Mouse (Mus musculus): Measurements from ENCODE around the gene Arhgap17. TPM values are rescaled to one million over a fixed set of nuclear protein-coding genes. Genes with fewer than 3 reads are reported as not detected.

Arhgap17 gene
- total and polyA plus RNA-seq, 3 experiments = 6.7 to 56.1 (median 7.4) TPM

DNA sequence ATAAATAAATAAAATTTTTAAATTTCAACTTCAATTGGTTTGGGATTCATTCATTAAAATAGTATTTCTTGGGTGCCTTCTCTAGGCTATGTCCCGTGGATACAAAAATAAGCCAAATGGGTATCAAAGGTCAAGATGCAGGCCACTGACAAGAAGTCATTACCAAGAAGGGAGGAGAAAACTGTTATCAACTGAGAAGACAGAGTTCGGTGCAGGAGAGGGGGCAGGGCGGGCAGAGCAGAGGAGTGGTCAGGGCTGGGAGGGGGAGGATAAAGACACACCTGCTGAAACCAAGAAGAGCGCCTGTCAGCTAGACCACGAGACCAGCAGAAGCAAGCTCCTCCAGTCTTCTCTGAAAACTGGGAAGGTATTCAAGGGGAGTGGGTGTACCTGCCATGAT is 15.8 kb downstream of the Arhgap17 start:
- peak overlapping the region; percentile 78 for H3K4me2 ChIP-seq (ENCODE audit: insufficient read depth, low read depth, poor library complexity, severe bottlenecking)
- TF ChIP-seq CHD2 (IDR thresholded peaks at IDR 0.05; ENCODE audit: low read length) (peak; percentile 70; the same call in 1 of the 2 replicates), GABPA (IDR thresholded peaks at IDR 0.05; ENCODE audit: insufficient replicate concordance, low read depth, low read length) (no peak)
- dilution Hi-C loops (cut with MboI; ENCODE audit: extremely low pct_ligation_motif_present, extremely low pct_unique_long_range_greater_than_20kb, low sequenced_read_pairs) = no loop called here

GRCm38 (mm10) chr7:123353081-123353480 is 16.6 kb downstream of the Arhgap17 start:
- TF ChIP-seq E2F4 (IDR thresholded peaks at IDR 0.05; ENCODE audit: insufficient replicate concordance, low read depth, low read length) = no peak
- no peak for TF ChIP-seq GABPA (IDR thresholded peaks at IDR 0.05; ENCODE audit: insufficient replicate concordance, low read depth, low read length)
- no peak for TF ChIP-seq RCOR1 (conservative IDR thresholded peaks at IDR 0.05; ENCODE audit: low read depth, low read length)
- TF ChIP-seq ZKSCAN1 (IDR thresholded peaks at IDR 0.05; ENCODE audit: borderline replicate concordance, low read depth, low read length) = no peak
- TF ChIP-seq MAZ (IDR thresholded peaks at IDR 0.05; ENCODE audit: low read depth, low read length) = no peak
- TF ChIP-seq SMC3 (IDR thresholded peaks at IDR 0.05; ENCODE audit: low read depth, low read length) = no peak
- no peak for TF ChIP-seq MAX (IDR thresholded peaks at IDR 0.05; ENCODE audit: low read length)
- TF ChIP-seq ZC3H11A (IDR thresholded peaks at IDR 0.05; ENCODE audit: low read depth, low read length) = no peak
- TF ChIP-seq SIN3A (IDR thresholded peaks at IDR 0.05; ENCODE audit: low read length) = no peak
- TF ChIP-seq RAD21 (IDR thresholded peaks at IDR 0.05; ENCODE audit: low read depth, low read length) = no peak
- no peak for TF ChIP-seq NRF1 (IDR thresholded peaks at IDR 0.05; ENCODE audit: low read depth, low read length)
- TF ChIP-seq TBP (conservative IDR thresholded peaks at IDR 0.05; ENCODE audit: low read depth, low read length) = no peak
- Histone ChIP-seq H3K36me3 (replicated peaks in 1 of 2; ENCODE audit: control insufficient read depth in 1 of 2, insufficient read depth in 1 of 2, low read length in 1 of 2) (peaks cover 0 to 47% of the 10 kb centered on the region in 2 experiments), H3K27ac (ENCODE audit: insufficient read depth, low read depth) (no peak overlapping the region), H3K4me3 (replicated peaks in 1 of 3; ENCODE audit: low read depth in 2 of 3, low read length in 2 of 3, poor library complexity in 1 of 3) (no peak overlapping the region), H3K4me1 (ENCODE audit: control insufficient read depth in 1 of 2, insufficient read depth in 2 of 2) (peaks cover 27 to 96% of the 10 kb centered on the region in 2 experiments), H3K79me2 (replicated peaks; ENCODE audit: control insufficient read depth, extremely low read depth, insufficient read depth, poor library complexity, severe bottlenecking) (peaks cover 49% of the 10 kb centered on the region), H3K9me3 (replicated peaks; ENCODE audit: low read length) (peaks cover 5% of the 10 kb centered on the region), H3K4me2 (ENCODE audit: insufficient read depth, low read depth, poor library complexity, severe bottlenecking) (no peak overlapping the region), H3K9ac (ENCODE audit: insufficient read depth, low read depth) (no peak overlapping the region), H3K27me3 (replicated peaks) (no peaks in the 10 kb centered on the region)
- in situ Hi-C loops (cut with MboI; ENCODE audit: low pct_ligation_motif_present, low pct_unique_long_range_greater_than_20kb, low sequenced_read_pairs) = no loop called here
- DNase-seq (ENCODE audit: extremely low read depth) = no peak
- dilution Hi-C loops (cut with MboI; ENCODE audit: extremely low pct_ligation_motif_present, extremely low pct_unique_long_range_greater_than_20kb, low sequenced_read_pairs) = no loop called here

More for the DNA sequence above, 15.8 kb downstream of the Arhgap17 start:
- Histone ChIP-seq H3K9ac (ENCODE audit: insufficient read depth, low read depth) (no peak overlapping the region), H3K4me1 (ENCODE audit: control insufficient read depth in 1 of 2, insufficient read depth in 2 of 2) (peaks cover 27 to 94% of the 10 kb centered on the region in 2 experiments), H3K79me2 (replicated peaks; ENCODE audit: control insufficient read depth, extremely low read depth, insufficient read depth, poor library complexity, severe bottlenecking) (peaks cover 49% of the 10 kb centered on the region), H3K4me3 (replicated peaks in 1 of 3; ENCODE audit: low read depth in 2 of 3, low read length in 2 of 3, poor library complexity in 1 of 3) (no peak overlapping the region), H3K27me3 (replicated peaks) (no peaks in the 10 kb centered on the region), H3K27ac (ENCODE audit: insufficient read depth, low read depth) (no peak overlapping the region), H3K36me3 (replicated peaks in 1 of 2; ENCODE audit: control insufficient read depth in 1 of 2, insufficient read depth in 1 of 2, low read length in 1 of 2) (peaks cover 0 to 44% of the 10 kb centered on the region in 2 experiments), H3K9me3 (replicated peaks; ENCODE audit: low read length) (peaks cover 5% of the 10 kb centered on the region)
- in situ Hi-C loops (cut with MboI; ENCODE audit: low pct_ligation_motif_present, low pct_unique_long_range_greater_than_20kb, low sequenced_read_pairs) = no loop called here
- DNase-seq (ENCODE audit: extremely low read depth) = no peak

DNA sequence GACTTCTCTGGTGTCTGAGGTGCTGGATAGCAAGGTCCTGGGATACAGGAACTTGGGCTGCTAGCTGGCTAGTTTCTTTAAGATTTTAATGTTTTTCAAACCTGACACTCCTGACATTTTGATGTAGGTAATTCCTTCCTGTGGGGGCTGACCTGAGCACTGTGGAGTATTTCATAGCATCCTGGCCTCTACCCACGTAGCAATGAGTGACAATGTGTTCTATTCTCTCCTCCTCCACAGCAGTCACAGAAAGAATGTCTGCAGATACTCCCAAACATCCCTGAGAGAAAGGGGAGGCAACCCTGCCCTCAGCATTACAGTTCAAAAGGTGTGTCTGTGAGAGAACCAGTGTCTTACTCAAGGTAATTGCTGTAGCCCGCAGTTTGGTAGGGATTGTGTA is 19.5 kb downstream of the Arhgap17 start:
- H3K9ac ChIP-seq (ENCODE audit: insufficient read depth, low read depth) = no peak overlapping the region
- H3K79me2 ChIP-seq (replicated peaks; ENCODE audit: control insufficient read depth, extremely low read depth, insufficient read depth, poor library complexity, severe bottlenecking) = peaks cover 39% of the 10 kb centered on the region

More for the DNA sequence above, 19.5 kb downstream of the Arhgap17 start:
- H3K4me2 ChIP-seq (ENCODE audit: insufficient read depth, low read depth, poor library complexity, severe bottlenecking) = no peak overlapping the region
- H3K27ac ChIP-seq (ENCODE audit: insufficient read depth, low read depth) = no peak overlapping the region
- in situ Hi-C loops (cut with MboI; ENCODE audit: low pct_ligation_motif_present, low pct_unique_long_range_greater_than_20kb, low sequenced_read_pairs) (no loop called here), dilution Hi-C loops (cut with MboI; ENCODE audit: extremely low pct_ligation_motif_present, extremely low pct_unique_long_range_greater_than_20kb, low sequenced_read_pairs) (no loop called here)
- H3K9me3 ChIP-seq (replicated peaks; ENCODE audit: low read length) = no peaks in the 10 kb centered on the region
- H3K4me3 ChIP-seq (replicated peaks in 1 of 3; ENCODE audit: low read depth in 2 of 3, low read length in 2 of 3, poor library complexity in 1 of 3) = no peak overlapping the region
- peaks cover 0 to 42% of the 10 kb centered on the region in 2 experiments for H3K36me3 ChIP-seq (replicated peaks in 1 of 2; ENCODE audit: control insufficient read depth in 1 of 2, insufficient read depth in 1 of 2, low read length in 1 of 2)
- TF ChIP-seq KAT2A (IDR thresholded peaks at IDR 0.05; ENCODE audit: insufficient replicate concordance, low read length) (no peak), ZMIZ1 (IDR thresholded peaks at IDR 0.05; ENCODE audit: low read depth, low read length) (no peak), CHD2 (IDR thresholded peaks at IDR 0.05; ENCODE audit: low read length) (no peak)
- no peaks in the 10 kb centered on the region for H3K27me3 ChIP-seq (replicated peaks)
- DNase-seq (ENCODE audit: extremely low read depth) = no peak
- H3K4me1 ChIP-seq (ENCODE audit: control insufficient read depth in 1 of 2, insufficient read depth in 2 of 2) = peaks cover 13 to 98% of the 10 kb centered on the region in 2 experiments

All from CH12.LX (cell line).